Mouse (Mus musculus) E14TG2a.4 (cell line): ENCODE results near the gene Hsd11b1.

Source experiments
- CTCF ChIP-seq: conservative IDR thresholded peaks from 2 replicates; pipeline ENCODE4 v1.5.1; 2014; ENCODE audit warnings: low read length
- POU5F1 ChIP-seq: IDR thresholded peaks from 2 replicates; pipeline ENCODE4 v1.6.1; 2014; ENCODE audit warnings: low read length, borderline replicate concordance

DNA sequence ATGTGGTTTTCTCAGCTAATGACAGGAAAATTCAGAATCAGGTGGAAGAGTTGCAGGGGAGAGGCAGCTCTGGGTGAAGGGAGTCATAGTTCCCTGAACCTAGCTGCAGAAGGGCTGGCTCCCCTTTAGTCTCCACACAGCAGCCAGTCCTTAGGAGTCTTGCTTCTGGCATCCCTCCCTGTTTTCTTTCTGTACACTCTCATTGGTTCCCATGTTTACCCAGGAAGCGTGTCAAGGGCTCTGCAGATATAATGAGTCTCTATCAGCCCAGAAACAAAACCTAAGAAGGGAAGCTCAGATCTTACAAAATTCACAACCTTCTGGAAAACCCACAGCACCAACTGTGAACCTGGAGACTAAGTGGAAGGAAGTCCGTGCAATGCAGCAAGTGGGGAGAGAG is 29.2 kb upstream of the Hsd11b1 start:
- TF ChIP-seq CTCF, result no peak
- TF ChIP-seq POU5F1, result no peak
